Mouse (Mus musculus): Measurements from ENCODE around the gene Cacna2d2. TPM values are rescaled to one million over a fixed set of nuclear protein-coding genes. Genes with fewer than 3 reads are reported as not detected.
A peak's percentile ranks its signal among the peaks of the same experiment; 100 is the strongest.

Cacna2d2 gene
- polyA plus RNA-seq, 1 experiment = 5.2 TPM

GRCm38 (mm10) chr9:107442891-107443290 lies 43.5 kb downstream of the Cacna2d2 start:
- Histone ChIP-seq H3K36me3 (ENCODE audit: control insufficient read depth, insufficient read depth, low read length) (no peaks in the 10 kb centered on the region), H3K27ac (ENCODE audit: control insufficient read depth, insufficient read depth, low read depth, low read length) (no peak overlapping the region), H3K27me3 (ENCODE audit: control insufficient read depth, insufficient read depth, low read length) (no peaks in the 10 kb centered on the region), H3K4me1 (ENCODE audit: control insufficient read depth, insufficient read depth, low read length) (no peaks in the 10 kb centered on the region; the same call in 1 of the 2 replicates), H3K4me3 (ENCODE audit: control insufficient read depth, low read depth, low read length) (no peak overlapping the region)
- no peak for TF ChIP-seq CTCF (IDR thresholded peaks at IDR 0.05; ENCODE audit: control insufficient read depth, insufficient read depth, insufficient replicate concordance, low read depth, low read length)
- no peak for TF ChIP-seq POLR2A (IDR thresholded peaks at IDR 0.05; ENCODE audit: control insufficient read depth, low read depth, low read length)

- Histone ChIP-seq H3K27ac (ENCODE audit: control insufficient read depth, insufficient read depth, low read depth, low read length) (no peak overlapping the region), H3K27me3 (ENCODE audit: control insufficient read depth, insufficient read depth, low read length) (no peaks in the 10 kb centered on the region), H3K36me3 (ENCODE audit: control insufficient read depth, insufficient read depth, low read length) (no peaks in the 10 kb centered on the region), H3K4me1 (ENCODE audit: control insufficient read depth, insufficient read depth, low read length) (no peaks in the 10 kb centered on the region; the same call in 1 of the 2 replicates), H3K4me3 (ENCODE audit: control insufficient read depth, low read depth, low read length) (no peak overlapping the region)
- TF ChIP-seq CTCF (IDR thresholded peaks at IDR 0.05; ENCODE audit: control insufficient read depth, insufficient read depth, insufficient replicate concordance, low read depth, low read length) (no peak), POLR2A (IDR thresholded peaks at IDR 0.05; ENCODE audit: control insufficient read depth, low read depth, low read length) (no peak)
These were observed 43.9 kb downstream of the Cacna2d2 start for GRCm38 (mm10) chr9:107443324-107443723.

GRCm38 (mm10) chr9:107445011-107445471 lies 45.6 kb downstream of the Cacna2d2 start:
- H3K27ac ChIP-seq (ENCODE audit: control insufficient read depth, insufficient read depth, low read depth, low read length) = no peak overlapping the region
- no peak overlapping the region for H3K4me3 ChIP-seq (ENCODE audit: control insufficient read depth, low read depth, low read length)
- no peaks in the 10 kb centered on the region; the same call in 1 of the 2 replicates for H3K4me1 ChIP-seq (ENCODE audit: control insufficient read depth, insufficient read depth, low read length)

GRCm38 (mm10) chr9:107448805-107449517 lies 49.5 kb downstream of the Cacna2d2 start:
- Histone ChIP-seq H3K4me3 (ENCODE audit: control insufficient read depth, low read depth, low read length) (no peak overlapping the region), H3K27me3 (ENCODE audit: control insufficient read depth, insufficient read depth, low read length) (no peaks in the 10 kb centered on the region), H3K27ac (ENCODE audit: control insufficient read depth, insufficient read depth, low read depth, low read length) (no peak overlapping the region), H3K4me1 (ENCODE audit: control insufficient read depth, insufficient read depth, low read length) (no peaks in the 10 kb centered on the region; the same call in 1 of the 2 replicates), H3K36me3 (ENCODE audit: control insufficient read depth, insufficient read depth, low read length) (no peaks in the 10 kb centered on the region)
- no peak for TF ChIP-seq CTCF (IDR thresholded peaks at IDR 0.05; ENCODE audit: control insufficient read depth, insufficient read depth, insufficient replicate concordance, low read depth, low read length)
- TF ChIP-seq POLR2A (IDR thresholded peaks at IDR 0.05; ENCODE audit: control insufficient read depth, low read depth, low read length) = no peak

More at GRCm38 (mm10) chr9:107445011-107445471, 45.6 kb downstream of the Cacna2d2 start:
- Histone ChIP-seq H3K36me3 (ENCODE audit: control insufficient read depth, insufficient read depth, low read length) (no peaks in the 10 kb centered on the region), H3K27me3 (ENCODE audit: control insufficient read depth, insufficient read depth, low read length) (no peaks in the 10 kb centered on the region)
- TF ChIP-seq POLR2A (IDR thresholded peaks at IDR 0.05; ENCODE audit: control insufficient read depth, low read depth, low read length) (no peak), CTCF (IDR thresholded peaks at IDR 0.05; ENCODE audit: control insufficient read depth, insufficient read depth, insufficient replicate concordance, low read depth, low read length) (no peak)

GRCm38 (mm10) chr9:107451400-107451799 lies 52.0 kb downstream of the Cacna2d2 start:
- Histone ChIP-seq H3K27ac (ENCODE audit: control insufficient read depth, insufficient read depth, low read depth, low read length) (no peak overlapping the region), H3K36me3 (ENCODE audit: control insufficient read depth, insufficient read depth, low read length) (no peaks in the 10 kb centered on the region), H3K4me1 (ENCODE audit: control insufficient read depth, insufficient read depth, low read length) (no peaks in the 10 kb centered on the region), H3K27me3 (ENCODE audit: control insufficient read depth, insufficient read depth, low read length) (no peaks in the 10 kb centered on the region), H3K4me3 (ENCODE audit: control insufficient read depth, low read depth, low read length) (no peak overlapping the region)
- no peak for TF ChIP-seq POLR2A (IDR thresholded peaks at IDR 0.05; ENCODE audit: control insufficient read depth, low read depth, low read length)
- no peak for TF ChIP-seq CTCF (IDR thresholded peaks at IDR 0.05; ENCODE audit: control insufficient read depth, insufficient read depth, insufficient replicate concordance, low read depth, low read length)

GRCm38 (mm10) chr9:107451891-107452521 lies 52.6 kb downstream of the Cacna2d2 start:
- TF ChIP-seq POLR2A (IDR thresholded peaks at IDR 0.05; ENCODE audit: control insufficient read depth, low read depth, low read length) = no peak
- TF ChIP-seq CTCF (IDR thresholded peaks at IDR 0.05; ENCODE audit: control insufficient read depth, insufficient read depth, insufficient replicate concordance, low read depth, low read length) = no peak
- H3K27me3 ChIP-seq (ENCODE audit: control insufficient read depth, insufficient read depth, low read length) = no peaks in the 10 kb centered on the region
- H3K4me1 ChIP-seq (ENCODE audit: control insufficient read depth, insufficient read depth, low read length) = no peaks in the 10 kb centered on the region
- H3K4me3 ChIP-seq (ENCODE audit: control insufficient read depth, low read depth, low read length) = no peak overlapping the region
- H3K36me3 ChIP-seq (ENCODE audit: control insufficient read depth, insufficient read depth, low read length) = no peaks in the 10 kb centered on the region
- no peak overlapping the region for H3K27ac ChIP-seq (ENCODE audit: control insufficient read depth, insufficient read depth, low read depth, low read length)

GRCm38 (mm10) chr9:107452552-107452951 lies 53.1 kb downstream of the Cacna2d2 start:
- H3K4me3 ChIP-seq (ENCODE audit: control insufficient read depth, low read depth, low read length) = no peak overlapping the region
- no peak overlapping the region for H3K27ac ChIP-seq (ENCODE audit: control insufficient read depth, insufficient read depth, low read depth, low read length)
- H3K27me3 ChIP-seq (ENCODE audit: control insufficient read depth, insufficient read depth, low read length) = no peaks in the 10 kb centered on the region
- no peaks in the 10 kb centered on the region for H3K4me1 ChIP-seq (ENCODE audit: control insufficient read depth, insufficient read depth, low read length)
- no peaks in the 10 kb centered on the region for H3K36me3 ChIP-seq (ENCODE audit: control insufficient read depth, insufficient read depth, low read length)
- TF ChIP-seq POLR2A (IDR thresholded peaks at IDR 0.05; ENCODE audit: control insufficient read depth, low read depth, low read length) (no peak), CTCF (IDR thresholded peaks at IDR 0.05; ENCODE audit: control insufficient read depth, insufficient read depth, insufficient replicate concordance, low read depth, low read length) (peak; percentile 83; the same call in 1 of the 2 replicates)
